Mouse (Mus musculus) MEL (cell line): ENCODE measurements around the gene Lsm7. TPM values are rescaled to one million over a fixed set of nuclear protein-coding genes. Genes with fewer than 3 reads are reported as not detected.
A peak's percentile ranks its signal among the peaks of the same experiment; 100 is the strongest.

ENCODE experiments used
- DNase-seq: peaks from one replicate; pipeline ENCODE4 v3.0.0; 2011; ENCODE audit warnings: low read depth, low spot score
- H3K27ac ChIP-seq: 2 replicates; pipeline ENCODE4 v1.5.1; 2012; ENCODE audit warnings: low read depth, mild to moderate bottlenecking, control low read depth, low read length, moderate library complexity; ENCODE audit not compliant: control insufficient read depth
- H3K27me3 ChIP-seq, 2 experiments: fragments of 150-350 bp in 1 of 2; sonication (generic) in 1 of 2; 2 replicates each; pipeline ENCODE4 v1.6.1; 2012; ENCODE audit warnings: low read length in 2 of 2, mild to moderate bottlenecking in 2 of 2, improper control_type of control experiment in 1 of 2, moderate library complexity in 1 of 2; ENCODE audit not compliant: insufficient read depth in 2 of 2, control insufficient read depth in 1 of 2
- H3K36me3 ChIP-seq, 2 experiments: 2 replicates each; pipeline ENCODE4 v1.6.1; 2012 to 2014; ENCODE audit warnings: low read length in 2 of 2, improper control_type of control experiment in 1 of 2, inconsistent platforms in 1 of 2, mild to moderate bottlenecking in 1 of 2; ENCODE audit not compliant: insufficient read depth in 2 of 2, control insufficient read depth in 1 of 2
- H3K4me1 ChIP-seq, 2 experiments: fragments of 150-350 bp in 1 of 2; sonication (generic) in 1 of 2; 2 replicates each; pipeline ENCODE4 v1.6.1; 2012; ENCODE audit warnings: low read length in 2 of 2, improper control_type of control experiment in 1 of 2, mild to moderate bottlenecking in 1 of 2; ENCODE audit not compliant: insufficient read depth in 2 of 2, control insufficient read depth in 1 of 2
- H3K4me3 ChIP-seq, 2 experiments: fragments of 150-350 bp in 1 of 2; sonication (generic) in 1 of 2; 2 replicates each; pipeline ENCODE4 v1.5.1; 2012; ENCODE audit warnings: low read depth in 2 of 2, low read length in 2 of 2, mild to moderate bottlenecking in 2 of 2, moderate library complexity in 2 of 2, control low read depth in 1 of 2, improper control_type of control experiment in 1 of 2; ENCODE audit not compliant: control insufficient read depth in 1 of 2, insufficient read depth in 1 of 2
- H3K79me2 ChIP-seq: 2 replicates; pipeline ENCODE4 v1.6.1; 2012; ENCODE audit warnings: mild to moderate bottlenecking, low read length, moderate library complexity; ENCODE audit not compliant: control insufficient read depth, poor library complexity, insufficient read depth
- H3K9ac ChIP-seq: 2 replicates; pipeline ENCODE4 v1.6.1; 2012; ENCODE audit warnings: low read depth, mild to moderate bottlenecking, control low read depth, low read length, moderate library complexity; ENCODE audit not compliant: control insufficient read depth, poor library complexity, severe bottlenecking
- H3K9me3 ChIP-seq: fragments of 150-350 bp; sonication (generic); replicated peaks from 2 replicates; pipeline ENCODE4 v1.6.1; 2012; ENCODE audit warnings: mild to moderate bottlenecking, low read length, improper control_type of control experiment, moderate library complexity; ENCODE audit not compliant: insufficient read depth
- CHD1 ChIP-seq: IDR thresholded peaks from 2 replicates; pipeline ENCODE4 v1.6.1; 2012; ENCODE audit warnings: low read depth, mild to moderate bottlenecking, inconsistent platforms, low read length, improper control_type of control experiment
- CHD2 ChIP-seq: IDR thresholded peaks from 2 replicates; pipeline ENCODE4 v1.6.1; 2011; ENCODE audit warnings: low read length, improper control_type of control experiment
- CTCF ChIP-seq, 3 experiments: IDR thresholded peaks in 2 of 3; conservative IDR thresholded peaks in 1 of 3; 2 replicates each; pipeline ENCODE4 v1.5.1; 2011 to 2012; ENCODE audit warnings: low read length in 3 of 3, low read depth in 2 of 3, mild to moderate bottlenecking in 2 of 3, improper control_type of control experiment in 1 of 3, inconsistent platforms in 1 of 3, mixed read lengths in 1 of 3, moderate library complexity in 1 of 3; ENCODE audit not compliant: control insufficient read depth in 1 of 3, insufficient read depth in 1 of 3, poor library complexity in 1 of 3, severe bottlenecking in 1 of 3
- E2F4 ChIP-seq: IDR thresholded peaks from 2 replicates; pipeline ENCODE4 v1.6.1; 2011; ENCODE audit warnings: low read depth, low read length, improper control_type of control experiment, borderline replicate concordance
- ELF1 ChIP-seq: IDR thresholded peaks from 2 replicates; pipeline ENCODE4 v1.6.1; 2014; ENCODE audit warnings: low read depth, mild to moderate bottlenecking, inconsistent platforms, low read length, improper control_type of control experiment, moderate library complexity
- EP300 ChIP-seq, 2 experiments: IDR thresholded peaks; 2 replicates each; pipeline ENCODE4 v1.6.1; 2011; ENCODE audit warnings: improper control_type of control experiment in 2 of 2, low read length in 2 of 2, low read depth in 1 of 2, mild to moderate bottlenecking in 1 of 2
- GATA1 ChIP-seq: IDR thresholded peaks from 2 replicates; pipeline ENCODE4 v1.6.1; 2011; ENCODE audit warnings: low read depth, low read length, improper control_type of control experiment
- KAT2A ChIP-seq: conservative IDR thresholded peaks from 2 replicates; pipeline ENCODE4 v1.6.1; 2012; ENCODE audit warnings: low read depth, low read length, improper control_type of control experiment, inconsistent platforms
- MAX ChIP-seq: IDR thresholded peaks from 2 replicates; pipeline ENCODE4 v1.6.1; 2011; ENCODE audit warnings: low read length, improper control_type of control experiment
- MAZ ChIP-seq: IDR thresholded peaks from 2 replicates; pipeline ENCODE4 v1.6.1; 2012; ENCODE audit warnings: low read depth, mild to moderate bottlenecking, inconsistent platforms, low read length, improper control_type of control experiment
- MEF2A ChIP-seq: IDR thresholded peaks from 2 replicates; pipeline ENCODE4 v1.6.1; 2014; ENCODE audit warnings: low read depth, mild to moderate bottlenecking, inconsistent platforms, low read length, improper control_type of control experiment; ENCODE audit not compliant: poor library complexity, insufficient replicate concordance, severe bottlenecking; ENCODE audit errors: extremely low read depth
- MYB ChIP-seq: IDR thresholded peaks from 2 replicates; pipeline ENCODE4 v1.6.1; 2011; ENCODE audit warnings: mild to moderate bottlenecking, low read depth, low read length, improper control_type of control experiment
- MYC ChIP-seq: IDR thresholded peaks from 2 replicates; pipeline ENCODE4 v1.6.1; 2011; ENCODE audit warnings: low read depth, mild to moderate bottlenecking, low read length, improper control_type of control experiment, moderate library complexity
- NELFE ChIP-seq: IDR thresholded peaks from 2 replicates; pipeline ENCODE4 v1.6.1; 2011; ENCODE audit warnings: low read depth, low read length, improper control_type of control experiment
- NRF1 ChIP-seq: IDR thresholded peaks from 2 replicates; pipeline ENCODE4 v1.6.1; 2014; ENCODE audit warnings: low read depth, mild to moderate bottlenecking, inconsistent platforms, low read length, improper control_type of control experiment, moderate library complexity; ENCODE audit not compliant: poor library complexity, insufficient read depth, severe bottlenecking
- POLR2A ChIP-seq, 2 experiments: IDR thresholded peaks; 2 replicates each; pipeline ENCODE4 v1.6.1; 2011 to 2012; ENCODE audit warnings: low read length in 2 of 2, mild to moderate bottlenecking in 2 of 2, control low read depth in 1 of 2, improper control_type of control experiment in 1 of 2, low read depth in 1 of 2, moderate library complexity in 1 of 2; ENCODE audit not compliant: control insufficient read depth in 1 of 2, insufficient read depth in 1 of 2, poor library complexity in 1 of 2
- POLR2AphosphoS5 ChIP-seq: IDR thresholded peaks from 2 replicates; pipeline ENCODE4 v1.6.1; 2012; ENCODE audit warnings: low read depth, borderline replicate concordance, mild to moderate bottlenecking, inconsistent platforms, low read length, moderate library complexity, mixed read lengths
- RCOR1 ChIP-seq: IDR thresholded peaks from 2 replicates; pipeline ENCODE4 v1.6.1; 2012; ENCODE audit warnings: low read depth, mild to moderate bottlenecking, inconsistent platforms, low read length, improper control_type of control experiment
- SIN3A ChIP-seq: IDR thresholded peaks from 2 replicates; pipeline ENCODE4 v1.6.1; 2012; ENCODE audit warnings: low read length, improper control_type of control experiment, inconsistent platforms
- SMC3 ChIP-seq: IDR thresholded peaks from 2 replicates; pipeline ENCODE4 v1.6.1; 2011; ENCODE audit warnings: low read depth, low read length, improper control_type of control experiment
- TBP ChIP-seq: IDR thresholded peaks from 2 replicates; pipeline ENCODE4 v1.8.0; 2011; ENCODE audit warnings: low read depth, low read length, improper control_type of control experiment
- TCF12 ChIP-seq: IDR thresholded peaks from 2 replicates; pipeline ENCODE4 v1.6.1; 2014; ENCODE audit warnings: low read depth, mild to moderate bottlenecking, inconsistent platforms, low read length, improper control_type of control experiment, moderate library complexity
- UBTF ChIP-seq: IDR thresholded peaks from 2 replicates; pipeline ENCODE4 v1.6.1; 2012; ENCODE audit warnings: low read depth, mild to moderate bottlenecking, inconsistent platforms, low read length, improper control_type of control experiment, moderate library complexity, borderline replicate concordance; ENCODE audit not compliant: insufficient read depth
- USF2 ChIP-seq, 2 experiments: IDR thresholded peaks; 2 replicates each; pipeline ENCODE4 v1.6.1; 2011 to 2012; ENCODE audit warnings: improper control_type of control experiment in 2 of 2, low read length in 2 of 2, borderline replicate concordance in 1 of 2, inconsistent platforms in 1 of 2, low read depth in 1 of 2, mild to moderate bottlenecking in 1 of 2; ENCODE audit not compliant: insufficient read depth in 1 of 2
- ZKSCAN1 ChIP-seq: IDR thresholded peaks from 2 replicates; pipeline ENCODE4 v1.6.1; 2012; ENCODE audit warnings: low read depth, mild to moderate bottlenecking, inconsistent platforms, low read length, improper control_type of control experiment, moderate library complexity
- ZMIZ1 ChIP-seq: IDR thresholded peaks from 2 replicates; pipeline ENCODE4 v1.6.1; 2012; ENCODE audit warnings: low read depth, mild to moderate bottlenecking, inconsistent platforms, low read length, improper control_type of control experiment, moderate library complexity
- ZNF384 ChIP-seq: IDR thresholded peaks from 2 replicates; pipeline ENCODE4 v1.6.1; 2012; ENCODE audit warnings: low read depth, mild to moderate bottlenecking, inconsistent platforms, low read length, improper control_type of control experiment
- polyA plus RNA-seq, 2 experiments: library from polyadenylated mRNA; stranded (reverse) in 1 of 2; unstranded in 1 of 2; fragments of >175 nt in 1 of 2; fragments of >200 nt in 1 of 2; gene quantifications; 2 replicates each; pipeline versions ENCODE4 v1.2.1 to v1.2.4; 2012; ENCODE audit warnings: low replicate concordance in 2 of 2, low read depth in 1 of 2; ENCODE audit not compliant: insufficient read length in 2 of 2, insufficient read depth in 1 of 2, missing spikeins in 1 of 2
- total RNA-seq: library from RNA; depleted of rRNA; stranded (reverse); fragments of 300-350 nt; gene quantifications from 2 replicates; pipeline ENCODE4 v1.2.3, GENCODE M21; 2012

Gene Lsm7
- total and polyA plus RNA-seq, 3 experiments: 246 to 637 TPM; not detected in 1

- Histone ChIP-seq H3K9me3 (no peaks in the 10 kb centered on the region), H3K27ac (peak overlapping the region; percentile 76), H3K4me1 (peaks cover 7 to 25% of the 10 kb centered on the region in 2 experiments; a peak in 3 of 4 replicates), H3K27me3 (no peaks in the 10 kb centered on the region), H3K9ac (peak overlapping the region; percentile 53), H3K36me3 (peaks cover 0 to 20% of the 10 kb centered on the region in 2 experiments; a peak in 2 of 4 replicates)
- DNase-seq: peak; percentile 74
- 0 out of 2 replicates have a peak, but pooled peaks have one; percentile 31 for TF ChIP-seq CHD1
- peak; percentile 33 to 43; a peak in 1 of 4 replicates for TF ChIP-seq POLR2A (IDR thresholded peaks at IDR 0.05; ENCODE audit: control insufficient read depth in 1 of 2, insufficient read depth in 1 of 2, low read depth in 1 of 2, low read length in 2 of 2, poor library complexity in 1 of 2)
- TF ChIP-seq TBP: peak; percentile 16
- no peak for TF ChIP-seq ZNF384
- no peak for TF ChIP-seq SMC3
- peak; percentile 39 for TF ChIP-seq SIN3A
- TF ChIP-seq EP300 (IDR thresholded peaks at IDR 0.05; ENCODE audit: low read depth in 1 of 2, low read length in 2 of 2): peak in 1 of 2 experiments; percentile 40; a peak in 1 of 4 replicates
- TF ChIP-seq ELF1: peak; percentile 60; the same call in 1 of the 2 replicates
- no peak for TF ChIP-seq POLR2AphosphoS5
- TF ChIP-seq RCOR1: 0 out of 2 replicates have a peak, but pooled peaks have one; percentile 23
- TF ChIP-seq NELFE: peak; percentile 36; the same call in 1 of the 2 replicates
- TF ChIP-seq MYB: no peak
- TF ChIP-seq ZMIZ1: peak; percentile 67
- TF ChIP-seq MYC: peak; percentile 24; the same call in 1 of the 2 replicates
- no peak for TF ChIP-seq MEF2A
- TF ChIP-seq ZKSCAN1: 0 out of 2 replicates have a peak, but pooled peaks have one; percentile 12
- no peak for TF ChIP-seq NRF1
- 0 out of 2 replicates have a peak, but pooled peaks have one; percentile 23 for TF ChIP-seq MAZ
- TF ChIP-seq, all 39 proteins: peak for 12
- Histone ChIP-seq H3K4me3 (peak overlapping the region; percentile 41 to 69), H3K79me2 (peaks cover 20% of the 10 kb centered on the region)
These were observed 31.0 kb downstream of the Lsm7 start for GRCm38 (mm10) chr10:80823847-80824643.

- Histone ChIP-seq H3K36me3 (peaks cover 0 to 20% of the 10 kb centered on the region in 2 experiments; a peak in 2 of 4 replicates), H3K4me3 (no peak overlapping the region), H3K79me2 (peaks cover 17% of the 10 kb centered on the region), H3K9ac (no peak overlapping the region), H3K9me3 (no peaks in the 10 kb centered on the region), H3K4me1 (peaks cover 7 to 26% of the 10 kb centered on the region in 2 experiments), H3K27me3 (no peaks in the 10 kb centered on the region), H3K27ac (no peak overlapping the region)
- no peak for TF ChIP-seq POLR2A (IDR thresholded peaks at IDR 0.05; ENCODE audit: control insufficient read depth in 1 of 2, insufficient read depth in 1 of 2, low read depth in 1 of 2, low read length in 2 of 2, poor library complexity in 1 of 2)
- TF ChIP-seq MEF2A: no peak
- TF ChIP-seq ELF1: no peak
- TF ChIP-seq E2F4: no peak
- TF ChIP-seq CHD2: no peak
- TF ChIP-seq UBTF: no peak
- no peak for TF ChIP-seq TCF12
- no peak for TF ChIP-seq TBP
- no peak for TF ChIP-seq ZKSCAN1
- TF ChIP-seq CTCF (IDR thresholded peaks at IDR 0.05 in 2 of 3, conservative IDR thresholded peaks at IDR 0.05 in 1 of 3; ENCODE audit: control insufficient read depth in 1 of 3, insufficient read depth in 1 of 3, low read depth in 2 of 3, low read length in 3 of 3, poor library complexity in 1 of 3, severe bottlenecking in 1 of 3): 0 out of 6 replicates have a peak, but pooled peaks of 1 of the 3 experiments have one; percentile 6
- no peak for TF ChIP-seq MAX
- no peak for TF ChIP-seq NELFE
- TF ChIP-seq USF2 (IDR thresholded peaks at IDR 0.05; ENCODE audit: borderline replicate concordance in 1 of 2, insufficient read depth in 1 of 2, low read depth in 1 of 2, low read length in 2 of 2): no peak
- TF ChIP-seq CHD1: 0 out of 2 replicates have a peak, but pooled peaks have one; percentile 18
- no peak for TF ChIP-seq ZNF384
- TF ChIP-seq GATA1: no peak
- no peak for TF ChIP-seq KAT2A
- DNase-seq: no peak
These were observed 31.7 kb downstream of the Lsm7 start for GRCm38 (mm10) chr10:80823316-80823715.
